Mouse (Mus musculus): ENCODE results near the gene Arhgap9.

The Arhgap9 gene

DNA sequence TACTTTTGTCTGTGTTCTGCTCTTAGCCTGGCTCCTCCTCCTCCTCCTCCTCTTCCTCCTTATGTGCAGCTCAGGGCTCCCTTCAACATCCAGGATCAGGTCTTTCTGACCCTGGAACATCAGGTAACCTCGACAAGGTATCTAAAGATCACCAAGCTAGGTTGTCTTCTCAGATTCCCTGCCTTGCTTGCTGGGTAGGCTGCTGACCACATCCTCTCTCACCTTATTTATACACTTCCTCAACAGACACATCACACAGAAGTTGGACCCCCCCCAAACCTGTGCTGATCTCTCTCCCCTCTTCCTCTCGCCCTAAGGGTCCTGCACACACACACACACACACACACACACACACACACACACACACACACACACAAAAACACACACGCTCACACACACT is at the start of gene Arhgap9:
Arhgap9 (plus strand) TSS at position 344 of the 400 bp plus-strand sequence.
- no peak for DNase-seq (ENCODE audit: low spot score in 2 of 2)

DNA sequence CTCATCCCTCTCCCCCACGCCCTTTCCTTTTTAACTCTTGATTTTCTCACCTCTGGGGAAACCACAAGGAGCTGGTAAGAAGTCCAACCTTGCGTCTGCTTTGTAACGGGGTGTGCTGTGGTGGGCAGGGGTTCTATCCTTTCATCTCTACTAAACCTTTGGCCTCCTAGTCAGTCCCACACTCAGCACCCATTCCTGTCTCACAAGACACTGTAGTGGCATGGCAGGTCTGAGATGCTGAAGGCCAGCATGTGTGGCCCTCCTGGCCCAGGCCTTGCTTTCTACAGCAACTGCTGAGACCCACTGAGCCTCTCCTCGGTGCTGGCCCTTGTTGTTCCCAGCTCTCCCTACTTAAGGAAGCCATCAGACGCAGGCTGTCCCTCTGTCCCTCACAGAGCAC is 49.4 kb upstream of the Arhgap9 start:
- no peak for DNase-seq (ENCODE audit: low spot score in 2 of 2)

DNA sequence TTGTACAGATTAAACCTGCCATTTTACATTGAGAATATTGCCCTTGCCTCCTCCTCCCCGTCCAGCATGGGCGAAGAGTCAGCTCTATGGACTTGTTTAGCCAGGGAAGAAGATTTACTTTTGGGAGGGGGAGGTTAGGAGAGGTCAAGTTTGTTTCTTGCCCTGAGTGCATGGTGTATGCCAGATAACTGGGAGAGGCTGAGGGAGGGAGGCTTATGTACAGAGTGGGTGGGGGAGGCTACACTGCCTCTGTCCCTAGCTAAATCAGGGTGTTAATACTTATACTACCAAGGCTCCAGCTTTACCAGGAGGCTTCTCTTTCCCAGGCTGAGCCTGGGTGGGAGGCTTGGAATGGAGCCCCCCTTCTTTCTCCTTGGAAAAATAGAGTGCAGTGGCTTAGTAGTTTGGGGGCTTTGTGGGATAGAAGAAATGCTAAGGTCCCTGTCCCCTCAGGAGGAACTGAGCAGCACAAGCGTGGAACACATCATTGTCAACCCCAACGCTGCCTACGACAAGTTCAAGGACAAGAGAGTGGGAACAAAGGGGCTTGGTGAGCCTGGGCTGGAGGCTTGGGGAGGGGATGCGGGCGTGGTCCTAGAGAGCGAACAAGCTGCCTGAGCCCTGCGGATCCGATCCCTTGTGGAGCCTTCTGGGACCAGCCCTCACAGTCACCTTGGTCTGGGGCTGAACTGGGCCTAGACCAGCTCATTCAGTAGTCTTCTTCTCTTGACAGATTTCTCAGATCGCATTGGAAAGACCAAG is 47.3 kb upstream of the Arhgap9 start:
- no peak for DNase-seq (ENCODE audit: low spot score in 2 of 2)

DNA sequence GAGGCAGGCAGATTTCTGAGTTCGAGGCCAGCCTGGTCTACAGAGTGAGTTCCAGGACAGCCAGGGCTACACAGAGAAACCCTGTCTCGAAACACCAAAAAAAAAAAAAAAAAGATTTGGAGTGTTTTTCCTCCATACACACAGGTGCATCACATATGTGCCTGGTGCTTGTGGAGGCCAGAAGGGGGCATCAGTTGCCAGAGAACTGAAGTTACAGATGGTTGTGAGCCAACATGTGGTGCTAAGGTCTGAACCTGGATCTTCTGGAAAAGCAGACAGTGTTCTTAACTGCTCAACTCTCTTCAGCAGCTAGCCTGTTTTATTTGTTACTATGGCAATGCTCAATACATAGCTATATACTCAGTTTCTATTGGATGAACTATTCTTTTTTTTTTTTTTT is 42.0 kb upstream of the Arhgap9 start:
- DNase-seq (ENCODE audit: low spot score in 2 of 2): no peak

DNA sequence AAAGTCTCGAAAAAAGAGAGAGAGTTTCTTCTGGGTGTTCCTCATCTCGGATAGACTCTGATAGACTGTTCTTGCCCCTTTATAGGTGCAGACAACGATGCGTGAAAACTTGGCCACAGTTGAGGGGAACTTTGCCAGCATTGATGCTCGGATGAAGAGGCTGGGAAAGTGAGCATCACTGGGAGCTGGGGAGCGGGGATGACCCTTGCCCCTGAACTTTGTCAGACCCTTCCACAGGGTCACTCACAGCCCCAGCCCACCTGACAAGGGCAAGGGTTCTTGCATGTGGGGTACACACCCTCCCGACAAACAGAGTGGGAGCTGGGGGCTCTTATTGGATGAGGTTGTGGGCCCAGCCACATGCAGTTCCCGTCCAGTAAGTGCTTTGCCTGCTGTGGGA is 40.4 kb upstream of the Arhgap9 start:
- DNase-seq (ENCODE audit: low spot score in 2 of 2): no peak

DNA sequence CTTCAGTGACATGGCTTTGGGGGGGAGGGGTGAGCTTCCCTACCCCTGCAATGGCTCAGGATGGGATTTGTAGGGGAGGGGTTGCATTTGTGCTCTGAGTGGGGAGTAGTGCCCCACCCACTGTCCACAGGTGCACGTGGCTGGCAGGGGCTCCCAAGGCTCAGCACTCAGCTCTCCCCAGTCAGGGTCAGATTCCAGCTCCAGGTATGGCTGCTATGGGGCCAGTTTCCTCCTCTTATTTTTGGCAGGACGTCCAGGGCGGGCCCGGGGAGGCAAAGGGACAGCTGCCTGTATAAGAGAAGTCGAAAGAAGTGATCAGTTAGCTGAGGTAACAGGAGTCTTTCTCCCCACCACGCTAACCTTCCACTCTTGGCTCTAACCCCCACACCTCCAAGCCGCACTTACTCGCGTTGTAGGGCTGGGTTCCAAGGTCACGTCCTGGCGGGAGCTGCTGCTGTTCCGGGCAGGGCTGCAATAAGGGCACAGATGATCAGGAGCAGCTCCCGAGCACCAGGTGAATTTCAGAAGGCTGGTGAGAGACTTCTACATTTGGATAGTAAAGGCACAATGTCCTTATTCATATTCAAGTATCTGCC is 39.0 kb upstream of the Arhgap9 start:
- DNase-seq (ENCODE audit: low spot score in 2 of 2): no peak

DNA sequence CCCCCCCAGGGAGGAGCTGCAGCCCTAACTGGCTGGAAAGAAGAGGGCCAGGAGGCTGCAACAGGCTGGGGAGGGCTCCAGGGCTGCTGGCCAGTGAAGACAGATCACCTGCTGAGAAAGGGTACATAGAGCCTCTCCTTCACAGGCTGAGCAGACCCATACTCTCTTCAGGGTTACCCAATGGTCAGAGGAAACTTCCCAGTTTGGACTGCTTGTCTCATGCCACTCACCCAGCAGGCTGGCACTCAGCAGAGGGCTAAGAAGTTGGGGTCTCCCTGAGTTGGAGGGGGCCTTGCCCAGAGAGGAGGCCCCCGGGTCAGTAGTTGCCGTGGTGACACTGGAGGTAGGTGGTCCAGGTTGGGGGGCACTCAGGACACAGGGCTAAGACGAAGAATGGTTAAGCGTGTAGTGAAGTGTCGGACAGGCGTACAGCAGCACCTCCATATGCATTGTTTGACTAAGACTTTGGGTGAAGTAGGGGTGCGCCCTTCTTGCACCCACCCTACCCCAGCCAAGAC is 37.6 kb upstream of the Arhgap9 start:
- DNase-seq (ENCODE audit: low spot score in 2 of 2): no peak

DNA sequence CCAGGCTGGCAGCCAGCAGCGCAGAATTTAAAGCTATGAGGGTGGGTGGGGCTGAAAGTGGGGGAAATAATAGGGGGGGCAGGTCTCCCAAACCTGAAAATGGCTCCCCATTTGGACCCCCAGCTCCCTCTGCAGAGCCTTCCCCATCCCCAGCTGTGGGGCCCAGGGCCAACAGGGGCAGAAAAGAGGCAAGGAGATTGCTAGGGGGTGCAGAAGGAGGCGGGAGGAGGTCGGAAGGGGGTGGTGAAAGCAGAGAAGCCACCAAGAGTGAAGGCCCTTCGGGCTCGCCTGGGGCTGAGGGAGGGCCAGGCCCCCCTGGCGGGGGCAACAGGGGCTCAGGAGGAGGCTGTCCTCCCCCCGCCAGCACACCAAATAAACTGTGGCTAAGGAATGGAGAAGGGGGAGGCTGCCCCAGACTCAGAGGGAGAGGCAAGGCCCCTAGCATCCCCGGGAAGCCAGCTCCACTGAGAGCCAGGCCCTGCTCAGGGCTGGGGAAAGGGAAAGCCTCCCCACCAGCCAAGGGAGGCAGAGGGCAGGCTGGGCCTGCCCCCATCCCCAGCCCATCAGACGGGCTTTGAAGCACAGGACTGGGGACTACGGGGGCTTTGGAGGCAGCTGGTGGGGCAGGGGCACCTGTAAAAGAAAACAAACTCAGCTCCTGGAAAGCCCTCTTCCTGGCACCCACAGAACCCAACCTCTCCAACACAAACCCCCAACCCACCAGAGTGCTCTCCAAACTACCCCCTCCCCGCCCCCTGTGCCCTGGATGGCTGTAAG is 36.9 kb upstream of the Arhgap9 start:
- no peak for DNase-seq (ENCODE audit: low spot score in 2 of 2)

DNA sequence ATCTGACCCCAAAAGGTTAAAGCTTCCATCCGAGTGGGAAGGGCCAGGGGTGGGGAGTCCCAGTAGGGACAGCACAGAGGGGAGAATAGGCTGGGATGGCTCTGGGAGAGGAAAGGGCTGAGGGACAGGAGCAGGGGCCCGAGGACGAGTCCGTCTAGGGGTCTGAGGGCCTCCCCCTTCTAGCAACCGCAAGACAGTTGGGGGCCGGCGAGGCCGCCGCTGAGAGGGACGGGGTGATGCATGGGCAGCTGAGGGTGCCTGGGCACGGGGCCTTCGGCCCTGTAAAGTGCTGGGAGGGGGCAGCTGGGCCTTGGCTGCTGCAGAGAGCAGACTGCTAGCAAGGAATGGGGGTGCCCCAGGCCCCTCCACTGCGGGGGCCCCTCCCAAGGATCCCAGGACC is 36.1 kb upstream of the Arhgap9 start:
- DNase-seq (ENCODE audit: low spot score in 2 of 2): no peak

DNA sequence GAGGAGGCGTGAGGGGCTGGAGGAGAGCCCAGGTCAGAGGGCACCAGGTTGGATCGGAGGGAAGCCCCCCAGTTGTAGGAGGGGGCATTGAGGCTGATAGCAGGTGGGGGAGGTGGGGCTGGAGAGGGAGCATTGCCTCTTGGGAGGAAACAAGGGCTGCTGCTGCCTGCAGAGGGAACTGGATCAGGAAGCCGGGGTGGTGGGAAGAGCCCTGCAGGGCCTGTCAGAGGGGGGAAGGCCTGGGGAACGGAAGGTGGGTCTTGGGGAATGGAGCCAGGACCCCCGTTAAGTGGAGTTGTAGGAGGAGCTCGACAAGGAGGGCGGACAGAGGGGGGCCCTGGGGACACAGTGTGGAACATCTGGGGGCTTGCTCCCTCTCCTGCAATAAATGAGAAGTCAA is 35.6 kb upstream of the Arhgap9 start:
- DNase-seq (ENCODE audit: low spot score in 2 of 2): no peak

DNA sequence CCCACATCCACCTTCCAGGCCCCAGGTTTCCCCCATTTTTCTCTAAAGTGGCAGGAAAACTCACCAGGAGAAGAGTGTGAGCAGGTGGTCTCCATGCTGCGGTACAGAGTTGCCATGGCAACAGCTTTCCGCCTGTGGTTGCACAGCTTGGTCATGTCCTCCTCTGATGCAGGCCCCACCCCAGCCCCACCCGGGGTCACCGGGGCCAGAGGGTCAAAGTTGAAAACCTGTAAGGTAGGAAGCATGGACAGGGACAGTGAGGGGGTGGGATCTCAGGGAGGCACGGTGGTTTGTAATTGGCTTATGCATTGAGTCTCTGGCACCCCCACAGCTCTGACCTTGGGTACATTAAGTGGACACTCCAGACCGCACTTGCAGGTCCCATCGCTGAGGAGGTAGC is 35.0 kb upstream of the Arhgap9 start:
- no peak for DNase-seq (ENCODE audit: low spot score in 2 of 2)

DNA sequence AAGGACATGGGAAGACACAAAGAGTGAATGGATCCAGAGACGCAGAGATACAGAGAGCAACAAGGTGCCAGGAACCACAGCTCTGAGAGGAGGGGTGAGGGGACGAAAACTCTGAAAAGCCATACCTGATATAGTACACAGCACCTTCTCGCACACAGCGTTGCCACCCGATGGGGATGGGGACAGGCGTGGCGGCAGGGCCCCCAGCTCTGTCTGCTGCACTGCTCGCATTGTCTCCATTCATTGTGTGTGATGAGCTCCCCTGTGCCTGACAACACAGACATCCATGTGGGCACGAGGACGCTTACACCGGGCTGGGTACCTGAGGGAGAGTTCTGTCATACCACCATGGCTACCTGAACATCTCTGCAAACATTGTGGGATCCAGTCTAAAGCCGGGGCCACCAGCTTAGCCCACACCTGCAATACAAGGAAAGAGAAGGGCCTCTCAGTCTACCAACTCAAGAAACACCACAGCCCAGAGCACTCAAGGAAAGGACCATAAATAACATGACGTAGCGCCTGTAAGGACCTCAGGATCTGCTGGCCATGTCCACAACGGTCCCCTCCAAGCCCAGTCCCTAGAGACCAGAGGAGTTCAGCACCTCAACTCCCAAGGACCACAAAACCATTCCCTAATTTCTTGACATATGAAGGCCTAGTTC is 34.4 kb upstream of the Arhgap9 start:
- no peak for DNase-seq (ENCODE audit: low spot score in 2 of 2)

DNA sequence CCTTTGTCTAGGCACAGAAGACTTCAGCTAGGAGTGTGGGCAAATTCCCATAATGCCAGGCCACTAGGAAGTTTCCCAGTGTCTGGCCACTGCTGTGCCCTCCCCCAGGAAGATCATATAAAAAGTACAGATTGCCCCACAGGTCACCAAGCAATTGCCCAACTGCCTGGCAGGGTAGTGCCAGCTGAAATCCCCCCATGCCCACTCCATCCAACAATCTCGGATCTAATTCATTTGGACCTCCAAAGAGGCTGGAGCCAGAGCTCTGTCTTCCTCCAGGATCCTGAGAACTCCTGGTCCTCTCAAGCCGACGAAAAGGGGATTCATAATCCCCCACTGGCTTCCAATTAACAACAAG is 33.8 kb upstream of the Arhgap9 start:
- no peak for DNase-seq (ENCODE audit: low spot score in 2 of 2)

DNA sequence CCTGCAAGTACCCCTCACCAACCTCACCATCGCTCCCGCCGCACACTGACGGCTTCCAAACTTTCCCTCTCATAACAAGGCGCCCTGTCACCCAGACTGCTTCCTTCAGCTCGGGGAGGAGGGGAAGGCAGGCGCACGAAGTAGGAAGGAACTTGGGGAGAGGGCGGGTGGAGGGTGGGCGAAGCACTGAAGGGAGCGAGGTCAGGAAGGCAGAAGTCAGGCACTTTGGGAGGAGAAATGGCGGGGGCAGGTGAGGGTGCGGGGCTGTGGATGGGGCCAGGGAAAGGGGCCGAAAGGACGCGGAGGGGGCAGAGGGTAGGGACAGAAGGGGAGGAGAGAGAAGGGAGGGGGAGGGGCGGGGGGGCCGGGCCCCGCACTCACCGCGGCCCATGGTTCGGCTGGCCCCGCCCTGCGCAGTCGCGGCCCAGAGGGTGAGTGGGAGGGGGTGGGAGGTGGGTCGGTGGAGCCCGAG is 33.4 kb upstream of the Arhgap9 start:
- peak in 1 of 2 experiments; percentile 37 for DNase-seq (ENCODE audit: low spot score in 2 of 2)

DNA sequence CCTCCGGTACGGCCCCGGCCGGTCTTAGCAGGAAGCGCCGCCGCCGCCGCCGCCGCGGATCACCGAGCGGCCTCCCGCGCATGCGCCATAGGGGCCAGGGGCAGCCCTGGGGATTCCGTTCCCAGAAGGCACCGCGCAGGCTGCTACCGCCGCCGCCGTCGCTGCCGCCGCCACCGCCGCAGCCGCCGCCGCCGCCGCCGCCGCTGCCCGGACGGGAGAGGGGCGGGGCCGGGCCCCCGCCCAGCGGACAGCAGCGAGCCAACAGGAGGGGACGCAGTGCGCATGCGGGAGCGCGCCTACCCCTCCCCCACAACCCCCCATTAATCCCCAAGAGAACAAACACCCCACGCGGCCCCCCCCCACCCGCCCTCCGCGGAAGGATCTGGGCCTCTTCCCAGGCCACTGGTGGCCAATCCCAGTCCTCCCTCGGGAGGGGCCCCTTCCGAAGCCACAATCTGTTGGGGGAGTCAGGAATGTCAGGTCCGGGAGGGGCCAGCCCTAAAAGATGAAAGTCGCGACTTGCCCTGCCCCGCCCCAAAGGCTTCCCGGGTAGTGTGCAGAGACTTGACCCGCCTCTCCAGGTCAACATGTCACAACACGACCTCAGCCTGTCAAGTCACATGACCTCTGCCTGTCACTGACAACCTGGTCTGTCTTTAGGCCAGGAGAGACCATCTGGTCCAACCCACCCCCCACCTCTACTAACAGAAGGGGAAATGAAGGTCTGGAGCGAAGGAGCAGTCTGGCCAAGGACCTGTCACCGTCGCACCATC is 32.8 kb upstream of the Arhgap9 start, which contains the start of gene Mbd6:
Mbd6 (minus strand) TSS at position 219 of the 773 bp plus-strand sequence.
- peak; percentile 86 to 92 for DNase-seq (ENCODE audit: low spot score in 2 of 2)

DNA sequence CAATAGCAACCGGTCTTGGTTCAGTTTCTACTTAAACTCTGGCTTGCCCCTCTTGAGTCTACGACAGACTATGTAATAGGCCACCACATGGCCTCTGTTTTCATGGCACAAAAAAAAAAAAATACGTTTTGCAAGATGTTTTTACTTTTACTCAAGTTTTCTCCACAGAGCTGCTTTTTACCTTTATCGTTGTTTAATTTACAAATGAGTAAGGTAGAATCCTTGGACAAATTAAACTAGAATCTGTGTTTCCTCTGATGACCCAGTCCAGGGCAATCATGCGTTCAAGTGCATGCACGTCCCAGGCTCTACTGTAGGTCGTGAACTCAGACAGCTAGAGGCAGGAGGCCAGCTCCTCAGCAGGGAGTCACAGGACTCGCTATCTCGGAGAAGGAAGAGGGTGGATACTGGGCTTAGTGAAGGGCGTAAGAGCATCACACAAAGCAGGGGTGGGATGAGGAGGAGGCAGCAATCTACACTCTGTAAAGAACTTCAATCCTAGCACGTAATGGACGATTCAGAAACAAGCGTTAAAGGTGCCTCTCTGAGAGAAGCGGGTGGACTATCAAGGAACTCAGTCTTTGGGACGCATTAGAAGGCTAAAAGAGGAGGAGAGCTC is 32.1 kb upstream of the Arhgap9 start:
- DNase-seq (ENCODE audit: low spot score in 2 of 2): peak; percentile 34 to 41

DNA sequence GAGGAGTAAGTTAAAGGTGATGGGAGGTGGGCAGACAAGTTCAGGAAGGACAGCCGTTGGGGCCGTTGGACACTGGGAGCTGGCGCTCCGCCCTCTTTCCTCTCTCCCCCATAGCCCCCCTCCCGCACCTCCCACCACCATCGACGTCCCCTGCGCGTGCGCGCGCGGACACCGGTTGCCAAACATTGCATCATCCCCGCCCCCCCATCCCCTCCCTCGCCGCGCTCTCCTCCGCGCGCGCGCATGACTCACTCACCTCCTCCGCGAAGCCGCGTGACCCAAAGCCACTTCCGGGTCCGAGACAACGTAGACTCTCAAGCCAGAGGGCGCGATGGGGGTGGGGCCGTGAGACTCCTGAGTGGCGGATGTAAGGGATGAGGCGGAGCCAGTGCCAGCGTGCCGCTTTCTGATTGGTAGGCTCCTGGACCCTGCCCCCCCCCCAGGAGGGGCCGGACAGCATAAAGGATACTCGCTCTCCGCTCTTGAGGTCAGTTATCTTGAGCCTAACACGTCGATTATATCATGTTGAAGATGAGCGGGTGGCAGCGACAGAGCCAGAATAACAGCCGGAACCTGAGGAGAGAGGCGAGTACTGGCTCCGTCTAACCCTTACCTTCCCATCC is 31.3 kb upstream of the Arhgap9 start:
- peak; percentile 98 for DNase-seq (ENCODE audit: low spot score in 2 of 2)

DNA sequence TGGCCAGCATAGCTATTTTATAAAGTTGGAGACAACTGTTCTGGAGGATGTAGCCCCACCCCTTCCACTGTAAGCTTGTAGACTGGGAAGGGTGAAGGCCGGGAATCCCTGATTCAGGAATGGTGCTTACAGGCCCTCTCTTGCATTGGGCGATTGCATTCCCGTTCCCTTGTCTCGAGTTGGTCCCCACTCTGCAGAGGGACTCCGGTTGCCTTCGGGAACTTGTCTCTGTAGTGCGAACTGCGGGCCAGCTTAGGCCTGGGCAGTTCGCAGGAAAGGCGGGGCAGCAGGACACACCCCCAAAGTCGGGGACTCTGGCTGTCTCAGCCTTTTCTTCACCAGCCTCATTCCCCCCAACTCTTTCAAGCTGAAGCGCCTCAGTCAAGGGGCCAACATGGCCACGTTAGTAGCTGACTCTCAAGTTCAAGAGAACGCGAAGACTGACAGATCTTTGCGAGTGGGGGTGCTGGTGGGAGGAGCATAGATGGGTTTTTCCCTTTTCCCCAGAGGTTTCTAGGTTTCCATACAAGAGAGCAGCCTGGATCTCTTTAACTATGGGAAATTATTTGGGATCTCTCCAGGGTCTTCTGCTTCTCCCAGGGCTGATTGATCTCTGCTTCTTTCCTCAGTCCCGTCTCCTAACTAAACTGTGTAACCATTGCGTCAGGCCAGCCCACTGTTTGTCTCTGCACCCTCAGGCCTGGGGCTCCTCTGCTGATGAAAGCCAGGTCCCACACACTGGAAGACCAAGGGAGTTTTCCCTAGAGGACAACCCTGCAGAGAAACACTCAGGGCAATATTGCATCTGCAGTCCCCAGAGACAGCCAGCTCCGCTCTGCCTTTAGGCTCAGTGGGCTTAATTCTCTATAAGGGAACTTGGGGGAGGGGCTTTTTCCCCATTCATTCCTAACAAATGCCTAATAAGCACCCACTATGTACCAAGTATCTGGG is 30.6 kb upstream of the Arhgap9 start:
- DNase-seq (ENCODE audit: low spot score in 2 of 2): peak; percentile 43 to 46
